Mouse (Mus musculus) liver, postnatal 0 days (tissue): Measurements from ENCODE around the gene Ctss. TPM values are rescaled to one million over a fixed set of nuclear protein-coding genes. Genes with fewer than 3 reads are reported as not detected.
"Not testable (repeated sequence)": the region's sequence is repeated elsewhere in the genome, so short reads cannot be mapped to it uniquely, and the experiment has no call there.

ENCODE experiments used
- ATAC-seq: fragments of 200-750 bp; cut with Nextera tagmentation; 2 replicates; pipeline ENCODE4 v1.8.0; 2017; ENCODE audit warnings: mild to moderate bottlenecking, moderate library complexity
- DNase-seq: peaks from one replicate; pipeline ENCODE4 v3.0.0-alpha.2; 2016
- H3K27ac ChIP-seq: fragments of 300-500 bp; sonication (generic); 2 replicates; pipeline ENCODE4 v1.5.1; 2014; ENCODE audit warnings: antibody characterized with exemption, moderate library complexity, mild to moderate bottlenecking, low read depth
- H3K27me3 ChIP-seq: fragments of 300-500 bp; sonication (generic); 2 replicates; pipeline ENCODE4 v1.6.1; 2014; ENCODE audit warnings: low read length, control low read depth, mixed read lengths; ENCODE audit not compliant: insufficient read depth
- H3K36me3 ChIP-seq: fragments of 300-500 bp; sonication (generic); replicated peaks from 2 replicates; pipeline ENCODE4 v1.6.1; 2014; ENCODE audit warnings: mild to moderate bottlenecking, control low read depth, low read length, moderate library complexity, mixed read lengths; ENCODE audit not compliant: insufficient read depth
- H3K4me1 ChIP-seq: fragments of 300-500 bp; sonication (generic); 2 replicates; pipeline ENCODE4 v1.6.1; 2014; ENCODE audit warnings: antibody characterized with exemption, mild to moderate bottlenecking, control low read depth; ENCODE audit not compliant: insufficient read depth
- H3K4me2 ChIP-seq: fragments of 300-500 bp; sonication (generic); 2 replicates; pipeline ENCODE4 v1.6.1; 2014; ENCODE audit warnings: low read depth, mild to moderate bottlenecking, low read length, moderate library complexity, mixed read lengths
- H3K4me3 ChIP-seq: fragments of 300-500 bp; sonication (generic); 2 replicates; pipeline ENCODE4 v1.5.1; 2014; ENCODE audit warnings: low read depth, low read length
- H3K9ac ChIP-seq: fragments of 300-500 bp; sonication (generic); replicated peaks from 2 replicates; pipeline ENCODE4 v1.6.1; 2014; ENCODE audit warnings: mild to moderate bottlenecking, moderate library complexity
- H3K9me3 ChIP-seq: fragments of 300-500 bp; sonication (generic); 2 replicates; pipeline ENCODE4 v1.6.1; 2016; ENCODE audit warnings: mild to moderate bottlenecking, control low read depth, low read length, mixed read lengths
- CTCF ChIP-seq: sonication (generic); IDR thresholded peaks from 2 replicates; pipeline ENCODE4 v1.5.1; 2016; ENCODE audit warnings: antibody characterized with exemption, low read depth
- EP300 ChIP-seq: IDR thresholded peaks from 2 replicates; pipeline ENCODE4 v1.6.1; 2016; ENCODE audit warnings: antibody characterized with exemption, low read depth, mild to moderate bottlenecking
- WGBS: fragments of 180-500 bp; shearing (Covaris S2); extraction: QIAGEN DNeasy Blood & Tissue Kit; methylation state at CpG from one replicate; pipeline ENCODE4 v1.1.7; 2014; ENCODE audit not compliant: insufficient replicate concordance; 5-methylcytosine and 5-hydroxymethylcytosine counted together
- polyA plus RNA-seq: library from polyadenylated mRNA; unstranded; fragments of >200 nt; fragmentation: Nextera tagmentation; extraction: Ambion mirVana; gene quantifications from 2 replicates; pipeline ENCODE4 v1.2.1, GENCODE M21; 2015

The Ctss gene
- polyA plus RNA-seq, 1 experiment from 2014 or later: 92.8 TPM

- H3K4me3 ChIP-seq: no peak overlapping the region
- DNase-seq: no peak
- no peak overlapping the region for H3K27ac ChIP-seq
- H3K9ac ChIP-seq: no peak overlapping the region
- H3K4me1 ChIP-seq: no peaks in the 10 kb centered on the region
- no peak overlapping the region for H3K4me2 ChIP-seq
- WGBS: 79% methylated on average over 10 of the region's 10 CpGs
- no peak for ATAC-seq
- H3K36me3 ChIP-seq: no peaks in the 10 kb centered on the region
- no peaks in the 10 kb centered on the region for H3K27me3 ChIP-seq
- TF ChIP-seq EP300 (no peak), CTCF (no peak)
- no peaks in the 10 kb centered on the region for H3K9me3 ChIP-seq
Observed at GRCm38 (mm10) chr3:95538936-95539335, 12.3 kb downstream of the Ctss start.

- Histone ChIP-seq H3K36me3 (no peaks in the 10 kb centered on the region), H3K4me2 (no peak overlapping the region), H3K9me3 (no peaks in the 10 kb centered on the region), H3K4me3 (no peak overlapping the region), H3K4me1 (no peaks in the 10 kb centered on the region), H3K27me3 (no peaks in the 10 kb centered on the region), H3K27ac (no peak overlapping the region), H3K9ac (no peak overlapping the region)
- ATAC-seq: no peak
- DNase-seq: no peak
- WGBS: 78% methylated on average over 4 of the region's 4 CpGs
- no peak for TF ChIP-seq EP300
- TF ChIP-seq CTCF: no peak
Observed at GRCm38 (mm10) chr3:95539837-95540236, 13.3 kb downstream of the Ctss start.

DNA sequence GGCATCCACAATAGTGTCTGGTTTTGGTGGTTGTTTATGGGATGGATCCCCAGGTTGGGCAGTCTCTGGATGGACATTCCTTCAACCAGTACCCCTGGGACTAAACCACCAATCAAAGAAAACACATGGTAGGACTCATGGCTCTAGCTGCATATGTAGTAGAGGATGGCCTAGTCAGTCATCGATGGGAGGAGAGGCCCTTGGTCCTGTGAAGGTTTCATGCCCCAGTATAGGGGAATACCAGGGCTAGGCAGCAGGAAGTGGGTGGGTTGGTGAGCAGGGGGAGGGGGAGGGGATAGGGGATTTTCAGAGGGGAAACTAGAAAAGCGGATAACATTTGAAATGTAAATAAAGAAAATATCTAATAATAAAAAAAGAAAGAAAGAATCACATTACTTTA lies 14.6 kb downstream of the Ctss start:
- not testable (repeated sequence) for DNase-seq, H3K4me1 ChIP-seq, H3K36me3 ChIP-seq, ATAC-seq, H3K9me3 ChIP-seq, H3K4me2 ChIP-seq, H3K9ac ChIP-seq, H3K27ac ChIP-seq, H3K27me3 ChIP-seq, H3K4me3 ChIP-seq
- 44% methylated on average over 2 of the region's 2 CpGs for WGBS

- ATAC-seq (no peak), DNase-seq (no peak)
- H3K36me3 ChIP-seq: no peaks in the 10 kb centered on the region
- no peaks in the 10 kb centered on the region for H3K4me1 ChIP-seq
- no peak overlapping the region for H3K9ac ChIP-seq
- TF ChIP-seq CTCF (no peak), EP300 (no peak)
- H3K27ac ChIP-seq: no peak overlapping the region
- no peak overlapping the region for H3K4me3 ChIP-seq
- H3K4me2 ChIP-seq: no peak overlapping the region
- H3K27me3 ChIP-seq: no peaks in the 10 kb centered on the region
- H3K9me3 ChIP-seq: no peaks in the 10 kb centered on the region
Observed at GRCm38 (mm10) chr3:95542171-95542570, 15.6 kb downstream of the Ctss start.

DNA sequence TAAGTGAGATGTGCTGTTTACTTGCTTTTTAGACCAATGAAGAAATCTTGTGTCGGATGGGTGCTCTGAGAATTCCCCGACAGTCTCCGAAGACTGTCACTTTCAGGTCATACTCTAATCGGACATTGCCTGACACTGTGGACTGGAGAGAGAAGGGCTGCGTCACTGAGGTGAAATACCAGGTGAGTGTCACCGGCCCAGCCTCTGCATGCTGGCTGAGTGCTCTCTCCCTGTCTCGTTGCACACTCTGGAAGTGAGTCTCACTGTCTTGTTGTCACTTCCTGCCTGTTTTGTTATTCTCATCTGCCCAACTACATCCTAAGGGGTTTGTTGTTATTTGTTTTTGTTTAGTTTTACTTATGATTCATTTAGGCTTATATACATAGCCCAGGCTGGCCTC lies 16.4 kb downstream of the Ctss start:
- Histone ChIP-seq H3K36me3 (no peaks in the 10 kb centered on the region), H3K4me3 (no peak overlapping the region), H3K4me1 (no peaks in the 10 kb centered on the region), H3K9me3 (no peaks in the 10 kb centered on the region), H3K27ac (no peak overlapping the region), H3K27me3 (no peaks in the 10 kb centered on the region), H3K9ac (no peak overlapping the region), H3K4me2 (no peak overlapping the region)
- ATAC-seq: no peak
- TF ChIP-seq CTCF (no peak), EP300 (no peak)
- no peak for DNase-seq
- WGBS: 69% methylated on average over 7 of the region's 7 CpGs

GRCm38 (mm10) chr3:95550176-95550575 lies 23.6 kb downstream of the Ctss start:
- Histone ChIP-seq H3K36me3 (no peaks in the 10 kb centered on the region), H3K9ac (no peak overlapping the region), H3K9me3 (no peaks in the 10 kb centered on the region), H3K27me3 (no peaks in the 10 kb centered on the region), H3K4me2 (no peak overlapping the region), H3K27ac (no peak overlapping the region), H3K4me1 (peaks cover 3% of the 10 kb centered on the region; the same call in 1 of the 2 replicates), H3K4me3 (no peak overlapping the region)
- no peak for ATAC-seq
- DNase-seq: no peak
- TF ChIP-seq EP300: no peak
- TF ChIP-seq CTCF: no peak
- WGBS: 79% methylated on average over 1 of the region's 1 CpGs

DNA sequence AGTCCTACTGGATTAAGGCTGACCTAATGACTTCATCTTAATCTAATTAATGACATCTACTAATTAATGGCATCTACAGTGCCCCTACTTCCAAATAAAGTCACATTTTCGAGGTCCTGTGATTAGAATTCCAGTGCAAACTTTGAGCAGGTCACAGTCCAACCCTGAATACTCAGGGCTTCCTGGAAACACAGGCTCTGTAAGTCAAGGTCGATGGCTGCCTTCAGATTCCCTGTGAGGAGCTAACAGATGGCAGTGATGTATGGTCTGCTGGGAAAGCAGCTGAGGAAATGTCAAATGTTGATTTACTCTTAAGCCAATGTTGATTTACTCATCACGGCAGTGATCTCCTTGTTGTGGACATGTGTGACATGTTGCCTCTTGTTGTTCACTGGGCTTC lies 27.4 kb downstream of the Ctss start:
- Histone ChIP-seq H3K27ac (no peak overlapping the region), H3K4me2 (no peak overlapping the region), H3K36me3 (no peaks in the 10 kb centered on the region), H3K4me3 (no peak overlapping the region), H3K9ac (no peak overlapping the region), H3K9me3 (no peaks in the 10 kb centered on the region), H3K4me1 (peaks cover 3% of the 10 kb centered on the region; the same call in 1 of the 2 replicates), H3K27me3 (no peaks in the 10 kb centered on the region)
- TF ChIP-seq EP300: no peak
- no peak for TF ChIP-seq CTCF
- DNase-seq (no peak), ATAC-seq (no peak)
- WGBS: 37% methylated on average over 3 of the region's 3 CpGs
